Mouse (Mus musculus) midbrain, embryonic 14.5 days (tissue): ENCODE measurements around the gene Lemd1. TPM values are rescaled to one million over a fixed set of nuclear protein-coding genes. Genes with fewer than 3 reads are reported as not detected.

Experiments
- ATAC-seq: fragments of 200-750 bp; cut with Nextera tagmentation; 2 replicates; pipeline ENCODE4 v1.8.0; 2017; ENCODE audit warnings: moderate number of reproducible peaks, moderate library complexity; ENCODE audit not compliant: low FRiP score, low TSS enrichment
- DNase-seq: peaks from one replicate; pipeline ENCODE4 v3.0.0-alpha.2; 2015
- H3K27ac ChIP-seq: fragments of 300-500 bp; sonication (generic); replicated peaks from 2 replicates; pipeline ENCODE4 v1.5.1; 2014; ENCODE audit warnings: mild to moderate bottlenecking, low read depth, low read length, moderate library complexity
- H3K27me3 ChIP-seq: fragments of 300-500 bp; sonication (generic); 2 replicates; pipeline ENCODE4 v1.6.1; 2014; ENCODE audit warnings: low read length, control low read depth, mixed read lengths; ENCODE audit not compliant: control insufficient read depth, insufficient read depth
- H3K36me3 ChIP-seq: fragments of 300-500 bp; sonication (generic); 2 replicates; pipeline ENCODE4 v1.6.1; 2014; ENCODE audit warnings: low read length, control low read depth; ENCODE audit not compliant: control insufficient read depth, insufficient read depth
- H3K4me1 ChIP-seq: fragments of 300-500 bp; sonication (generic); 2 replicates; pipeline ENCODE4 v1.6.1; 2014; ENCODE audit warnings: mild to moderate bottlenecking, antibody characterized with exemption, low read length, control low read depth; ENCODE audit not compliant: control insufficient read depth, insufficient read depth
- H3K4me2 ChIP-seq: fragments of 300-500 bp; sonication (generic); 2 replicates; pipeline ENCODE4 v1.6.1; 2014; ENCODE audit warnings: mild to moderate bottlenecking, low read length, moderate library complexity
- H3K4me3 ChIP-seq: fragments of 300-500 bp; sonication (generic); replicated peaks from 2 replicates; pipeline ENCODE4 v1.5.1; 2014; ENCODE audit warnings: low read depth, low read length
- H3K9ac ChIP-seq: fragments of 300-500 bp; sonication (generic); replicated peaks from 2 replicates; pipeline ENCODE4 v1.6.1; 2014; ENCODE audit warnings: mild to moderate bottlenecking, low read length, moderate library complexity
- H3K9me3 ChIP-seq: fragments of 300-500 bp; sonication (generic); 2 replicates; pipeline ENCODE4 v1.6.1; 2016; ENCODE audit warnings: low read length, control low read depth, mixed read lengths; ENCODE audit not compliant: control insufficient read depth
- WGBS: fragments of 180-500 bp; shearing (Covaris S2); extraction: QIAGEN DNeasy Blood & Tissue Kit; methylation state at CpG from one replicate; pipeline ENCODE4 v1.1.7; 2014; 5-methylcytosine and 5-hydroxymethylcytosine counted together
- polyA plus RNA-seq: library from polyadenylated mRNA; unstranded; fragments of >200 nt; fragmentation: Nextera tagmentation; extraction: Ambion mirVana; gene quantifications from 2 replicates; pipeline ENCODE4 v1.2.1, GENCODE M21; 2014

The Lemd1 gene
- polyA plus RNA-seq, 1 experiment from 2014 or later: 23.2 TPM

DNA sequence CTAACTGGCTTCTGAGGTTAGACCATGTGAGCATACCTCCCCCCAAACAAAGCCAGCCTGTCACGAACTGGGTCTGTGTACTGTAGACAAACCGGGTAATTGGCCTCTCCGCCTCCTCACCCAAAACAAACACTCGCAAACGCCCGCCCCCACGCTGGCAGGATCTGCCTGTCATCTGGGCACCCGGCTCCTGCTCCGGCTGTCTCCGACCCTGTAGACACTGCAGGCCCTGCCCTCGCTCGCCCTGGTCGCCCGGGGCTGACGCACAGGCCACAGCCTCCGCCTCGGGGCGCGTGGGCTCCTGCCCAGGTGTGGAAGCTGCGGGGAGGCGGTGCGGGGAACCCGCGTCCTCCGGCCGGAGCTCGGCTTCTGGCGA is 107.2 kb downstream of the Lemd1 start, which contains the start of gene Klhdc8a:
Klhdc8a (plus strand) TSS at position 202 of the 376 bp plus-strand sequence.
- H3K27ac ChIP-seq: peak within 1 kb of the TSS; percentile 90
- under 1% methylated on average over 28 of the region's 28 CpGs for WGBS
- peak within 1 kb of the TSS; percentile 86 for H3K9ac ChIP-seq
- H3K4me1 ChIP-seq: peaks cover 48% of the 10 kb centered on the region
- DNase-seq: peak; percentile 77
- ATAC-seq: peak; percentile 67
- H3K36me3 ChIP-seq: no peaks in the 10 kb centered on the region
- H3K27me3 ChIP-seq: no peaks in the 10 kb centered on the region
- peak within 1 kb of the TSS; percentile 99 for H3K4me2 ChIP-seq
- no peaks in the 10 kb centered on the region for H3K9me3 ChIP-seq
- peak within 1 kb of the TSS; percentile 59 for H3K4me3 ChIP-seq

DNA sequence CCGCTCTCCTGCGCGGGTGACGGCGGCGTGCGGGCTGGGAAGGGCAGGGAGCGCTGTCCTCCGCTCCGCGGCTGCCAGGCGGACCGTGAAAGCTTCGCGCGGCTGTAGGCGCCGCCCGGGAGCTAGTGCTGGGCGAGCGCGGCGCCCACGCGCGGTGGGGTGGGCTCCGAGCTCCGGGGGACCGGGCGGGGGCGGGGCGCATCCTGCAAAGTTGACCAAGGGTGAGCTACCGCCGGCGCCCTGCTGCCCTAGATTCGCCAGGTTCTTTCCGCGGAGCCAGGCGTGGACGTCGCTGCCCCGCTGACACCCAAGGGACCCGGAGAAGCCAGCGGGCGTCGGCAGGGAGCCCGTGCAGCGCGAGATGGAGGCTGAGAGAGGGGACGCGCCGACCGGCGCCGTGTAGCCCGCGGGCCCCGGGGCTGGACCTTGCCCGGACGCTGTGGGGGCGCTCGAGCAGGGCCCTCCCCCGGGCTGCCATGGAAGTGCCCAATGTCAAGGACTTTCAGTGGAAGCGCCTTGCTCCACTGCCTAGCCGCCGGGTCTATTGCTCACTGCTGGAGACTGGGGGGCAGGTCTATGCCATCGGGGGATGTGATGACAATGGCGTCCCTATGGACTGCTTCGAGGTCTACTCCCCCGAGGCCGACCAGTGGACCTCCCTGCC is 107.7 kb downstream of the Lemd1 start:
- peak overlapping the region; percentile 59 for H3K4me3 ChIP-seq
- peak overlapping the region; percentile 90 for H3K27ac ChIP-seq
- H3K9ac ChIP-seq: peak overlapping the region; percentile 86
- H3K9me3 ChIP-seq: no peaks in the 10 kb centered on the region
- peak; percentile 70 for ATAC-seq
- WGBS: under 1% methylated on average over 70 of the region's 71 CpGs
- H3K27me3 ChIP-seq: no peaks in the 10 kb centered on the region
- peak; percentile 78 for DNase-seq
- H3K4me2 ChIP-seq: peak overlapping the region; percentile 99
- peaks cover 52% of the 10 kb centered on the region for H3K4me1 ChIP-seq
- H3K36me3 ChIP-seq: no peaks in the 10 kb centered on the region

DNA sequence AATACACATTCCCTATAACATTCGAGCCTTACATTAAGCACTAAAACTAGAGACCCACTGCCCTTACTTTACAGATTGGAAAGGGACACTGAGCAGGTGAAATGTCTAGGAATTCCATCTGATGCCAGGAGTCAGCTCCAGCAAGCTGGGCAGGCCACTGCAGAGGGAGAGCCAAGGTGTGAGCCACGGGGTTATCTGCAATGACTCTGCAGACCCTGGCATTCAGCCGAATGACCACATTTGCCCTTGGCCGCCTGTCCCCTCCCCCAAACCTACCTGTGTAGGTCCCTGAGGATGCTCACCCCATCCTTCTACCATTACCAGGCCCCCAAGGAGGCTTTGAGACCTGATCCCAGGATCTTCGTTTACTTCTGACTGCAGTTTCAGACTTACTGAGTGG is 108.5 kb downstream of the Lemd1 start:
- H3K4me1 ChIP-seq: peaks cover 52% of the 10 kb centered on the region
- DNase-seq (no peak), ATAC-seq (no peak)
- 83% methylated on average over 5 of the region's 5 CpGs for WGBS
- peak overlapping the region; percentile 86; the same call in 1 of the 2 replicates for H3K9ac ChIP-seq
- H3K36me3 ChIP-seq: no peaks in the 10 kb centered on the region
- no peaks in the 10 kb centered on the region for H3K9me3 ChIP-seq
- H3K4me2 ChIP-seq: peak overlapping the region; percentile 99
- H3K27ac ChIP-seq: no peak overlapping the region
- peak overlapping the region; percentile 59 for H3K4me3 ChIP-seq
- no peaks in the 10 kb centered on the region for H3K27me3 ChIP-seq

DNA sequence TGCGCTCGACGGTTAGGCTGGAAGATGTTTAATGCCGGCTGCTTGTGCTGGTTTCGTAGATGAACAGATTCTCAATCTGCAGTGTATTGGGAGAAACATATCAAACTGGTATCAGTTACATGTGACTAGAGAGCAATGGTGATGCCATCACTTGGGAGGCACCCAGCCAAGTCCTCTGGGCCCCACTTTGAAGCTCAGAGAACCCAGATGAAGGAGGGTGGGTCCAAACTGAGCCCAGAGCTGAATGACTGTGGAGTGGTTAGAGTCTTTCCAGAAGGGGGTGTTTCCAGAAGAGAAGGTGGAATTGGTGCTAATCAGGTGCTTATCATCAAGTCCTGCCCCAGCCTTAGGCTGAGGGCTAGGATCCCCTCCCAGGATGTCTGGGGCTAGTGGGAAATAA is 110.0 kb downstream of the Lemd1 start:
- Histone ChIP-seq H3K4me3 (no peak overlapping the region), H3K36me3 (no peaks in the 10 kb centered on the region), H3K4me2 (peak overlapping the region; percentile 99), H3K9me3 (no peaks in the 10 kb centered on the region), H3K27me3 (no peaks in the 10 kb centered on the region), H3K4me1 (peaks cover 42% of the 10 kb centered on the region), H3K9ac (no peak overlapping the region), H3K27ac (no peak overlapping the region)
- DNase-seq (no peak), ATAC-seq (no peak)
- WGBS: 82% methylated on average over 5 of the region's 5 CpGs

DNA sequence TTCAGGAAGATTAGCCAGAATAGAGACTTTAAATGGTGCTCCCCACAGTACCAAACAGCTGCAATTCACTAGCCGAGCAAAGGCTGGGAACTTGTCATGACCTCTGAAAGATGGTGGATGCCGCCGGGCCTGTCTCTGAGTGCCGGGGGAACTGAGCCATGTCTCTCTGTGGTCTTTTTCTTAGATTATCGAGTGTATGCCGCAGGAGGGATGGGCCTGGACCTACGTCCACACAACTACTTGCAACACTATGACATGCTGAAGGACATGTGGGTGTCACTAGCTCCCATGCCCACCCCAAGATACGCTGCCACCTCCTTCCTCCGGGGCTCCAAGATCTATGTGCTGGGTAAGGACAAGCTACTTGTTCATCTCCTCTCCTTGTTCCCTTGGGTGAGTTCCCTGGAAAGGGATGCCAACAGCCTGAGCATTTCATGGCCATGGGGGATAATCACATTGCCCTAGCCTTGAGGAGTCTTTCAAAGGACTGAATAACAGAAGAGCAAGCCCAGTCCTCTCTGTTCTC is 111.2 kb downstream of the Lemd1 start:
- no peak overlapping the region for H3K27ac ChIP-seq
- H3K4me1 ChIP-seq: peaks cover 39% of the 10 kb centered on the region
- DNase-seq: no peak
- H3K36me3 ChIP-seq: no peaks in the 10 kb centered on the region
- 0 out of 2 replicates have a peak overlapping the region, but pooled peaks have one; percentile 99 for H3K4me2 ChIP-seq
- H3K9ac ChIP-seq: no peak overlapping the region
- H3K27me3 ChIP-seq: no peaks in the 10 kb centered on the region
- no peaks in the 10 kb centered on the region for H3K9me3 ChIP-seq
- H3K4me3 ChIP-seq: no peak overlapping the region
- 89% methylated on average over 9 of the region's 9 CpGs for WGBS
- ATAC-seq: no peak

DNA sequence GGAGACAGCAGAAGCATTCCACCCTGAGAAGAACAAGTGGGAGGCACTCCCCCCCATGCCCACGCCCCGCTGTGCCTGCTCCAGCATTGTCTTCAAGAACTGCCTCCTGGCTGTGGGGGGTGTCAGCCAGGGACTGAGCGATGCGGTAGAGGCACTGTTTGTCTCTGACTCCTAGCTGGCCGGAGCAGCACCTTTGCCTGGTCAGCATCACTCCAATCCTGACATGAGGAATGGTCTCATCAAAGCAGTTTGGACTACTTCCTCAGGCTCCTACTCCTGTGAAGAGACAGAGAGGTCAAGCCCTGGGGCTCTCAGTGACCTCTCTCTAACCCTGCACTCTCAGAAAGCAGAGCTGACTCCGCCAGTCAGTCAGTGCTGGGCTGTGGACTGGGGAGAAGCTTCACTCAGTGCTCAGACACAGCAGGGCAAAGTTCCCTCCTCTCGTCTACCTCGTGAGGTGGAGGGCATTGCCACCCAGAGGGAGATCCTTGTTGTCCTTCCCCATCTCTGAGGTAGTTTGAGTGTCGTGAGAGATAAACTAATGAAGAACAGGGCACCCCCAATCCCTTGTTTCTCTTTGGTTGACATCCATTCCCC is 113.5 kb downstream of the Lemd1 start:
- H3K4me3 ChIP-seq: no peak overlapping the region
- no peak for DNase-seq
- H3K27me3 ChIP-seq: no peaks in the 10 kb centered on the region
- H3K4me1 ChIP-seq: peaks cover 18% of the 10 kb centered on the region
- 57% methylated on average over 9 of the region's 9 CpGs for WGBS
- no peaks in the 10 kb centered on the region for H3K36me3 ChIP-seq
- no peak for ATAC-seq
- no peak overlapping the region for H3K27ac ChIP-seq
- H3K9ac ChIP-seq: no peak overlapping the region
- H3K9me3 ChIP-seq: no peaks in the 10 kb centered on the region
- H3K4me2 ChIP-seq: no peak overlapping the region

DNA sequence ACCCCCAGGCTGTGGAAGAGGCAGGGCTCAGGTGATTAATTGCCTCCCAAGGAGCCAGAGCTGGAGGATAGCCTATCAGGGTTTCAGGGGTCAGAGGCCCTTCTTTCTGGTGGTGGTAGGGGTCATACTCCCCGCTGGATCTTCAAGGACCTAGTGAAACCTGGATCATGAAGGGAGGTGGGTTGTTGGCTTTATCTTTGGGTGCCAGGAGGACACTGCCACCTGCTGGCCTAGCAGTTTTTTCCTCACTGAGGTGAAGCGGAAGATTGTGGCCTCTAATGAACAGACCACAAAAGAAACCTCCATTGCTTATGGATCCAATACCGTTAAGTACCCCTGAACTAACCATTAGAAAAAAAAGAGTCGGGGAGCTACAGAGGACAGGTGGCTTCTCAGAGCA is 114.9 kb downstream of the Lemd1 start:
- DNase-seq (peak; percentile 78), ATAC-seq (no peak)
- H3K9me3 ChIP-seq: no peaks in the 10 kb centered on the region
- H3K4me2 ChIP-seq: no peak overlapping the region
- no peaks in the 10 kb centered on the region for H3K36me3 ChIP-seq
- no peak overlapping the region for H3K4me3 ChIP-seq
- 42% methylated on average over 4 of the region's 4 CpGs for WGBS
- H3K4me1 ChIP-seq: peaks cover 15% of the 10 kb centered on the region; the same call in 1 of the 2 replicates
- no peak overlapping the region for H3K9ac ChIP-seq
- no peak overlapping the region for H3K27ac ChIP-seq
- H3K27me3 ChIP-seq: no peaks in the 10 kb centered on the region

DNA sequence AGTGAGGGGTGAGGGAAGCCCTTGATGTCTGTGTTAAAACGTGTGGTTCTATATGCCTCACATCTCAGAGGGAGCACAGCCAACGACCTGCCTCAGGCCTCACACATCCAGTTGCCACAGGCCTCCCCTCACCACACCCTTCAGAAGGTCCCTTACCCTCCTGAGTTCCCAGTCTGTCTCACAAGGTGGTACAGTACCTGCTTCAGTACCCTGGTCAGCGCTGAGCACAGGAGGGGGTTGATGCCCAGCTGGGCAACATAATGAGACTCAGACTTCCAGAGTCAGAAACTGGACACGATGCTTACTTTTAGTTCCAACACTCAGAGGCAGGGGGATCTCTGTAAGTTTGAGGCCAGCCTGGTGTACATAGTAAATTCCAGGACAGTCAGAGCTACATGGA is 115.6 kb downstream of the Lemd1 start:
- Histone ChIP-seq H3K4me3 (no peak overlapping the region), H3K4me2 (no peak overlapping the region), H3K27me3 (no peaks in the 10 kb centered on the region), H3K36me3 (no peaks in the 10 kb centered on the region), H3K4me1 (peaks cover 8% of the 10 kb centered on the region; the same call in 1 of the 2 replicates), H3K9me3 (no peaks in the 10 kb centered on the region), H3K9ac (no peak overlapping the region), H3K27ac (no peak overlapping the region)
- DNase-seq (no peak), ATAC-seq (no peak)
- 23% methylated on average over 4 of the region's 4 CpGs for WGBS

DNA sequence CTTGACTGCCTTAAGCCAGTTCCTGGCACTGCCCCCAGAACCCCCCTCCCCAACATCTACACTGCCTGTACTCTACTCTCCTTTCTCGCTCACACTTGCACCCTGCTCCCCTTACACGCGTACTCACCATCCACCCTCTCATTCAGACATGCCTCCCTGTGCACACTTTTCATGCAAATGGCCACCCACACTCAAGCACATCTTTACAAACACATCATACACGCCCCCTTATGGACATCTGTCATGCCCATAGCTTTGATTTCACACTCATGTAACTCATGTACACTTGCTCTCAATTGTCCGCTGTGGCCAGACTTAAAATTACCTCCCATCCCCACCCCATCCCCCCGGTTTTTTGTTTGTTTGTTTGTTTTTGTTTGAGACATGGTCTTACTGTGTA is 116.7 kb downstream of the Lemd1 start:
- H3K4me2 ChIP-seq: no peak overlapping the region
- H3K27ac ChIP-seq: no peak overlapping the region
- WGBS: 84% methylated on average over 6 of the region's 6 CpGs
- H3K9ac ChIP-seq: no peak overlapping the region
- no peaks in the 10 kb centered on the region for H3K36me3 ChIP-seq
- peaks cover 8% of the 10 kb centered on the region; the same call in 1 of the 2 replicates for H3K4me1 ChIP-seq
- no peaks in the 10 kb centered on the region for H3K9me3 ChIP-seq
- ATAC-seq (no peak), DNase-seq (no peak)
- no peak overlapping the region for H3K4me3 ChIP-seq
- no peaks in the 10 kb centered on the region for H3K27me3 ChIP-seq
